Mouse (Mus musculus) hindbrain, postnatal 0 days (tissue): ENCODE measurements around the gene Tomt. TPM values are rescaled to one million over a fixed set of nuclear protein-coding genes. Genes with fewer than 3 reads are reported as not detected.

Experiments
- ATAC-seq: fragments of 200-750 bp; cut with Nextera tagmentation; 2 replicates; pipeline ENCODE4 v1.8.0; 2017; ENCODE audit warnings: mild to moderate bottlenecking, moderate TSS enrichment, moderate library complexity
- DNase-seq: peaks from one replicate; pipeline ENCODE4 v3.0.0-alpha.2; 2015; ENCODE audit warnings: low spot score
- H3K27ac ChIP-seq: fragments of 300-500 bp; sonication (generic); 2 replicates; pipeline ENCODE4 v1.5.1; 2014; ENCODE audit warnings: mild to moderate bottlenecking
- H3K27me3 ChIP-seq: fragments of 300-500 bp; sonication (generic); 2 replicates; pipeline ENCODE4 v1.6.1; 2014; ENCODE audit warnings: low read length, mixed read lengths; ENCODE audit not compliant: insufficient read depth
- H3K36me3 ChIP-seq: fragments of 300-500 bp; sonication (generic); 2 replicates; pipeline ENCODE4 v1.6.1; 2014; ENCODE audit warnings: low read length, mixed read lengths; ENCODE audit not compliant: insufficient read depth
- H3K4me1 ChIP-seq: fragments of 300-500 bp; sonication (generic); 2 replicates; pipeline ENCODE4 v1.6.1; 2014; ENCODE audit warnings: antibody characterized with exemption, low read length, mixed read lengths; ENCODE audit not compliant: insufficient read depth
- H3K4me2 ChIP-seq: fragments of 300-500 bp; sonication (generic); 2 replicates; pipeline ENCODE4 v1.6.1; 2014; ENCODE audit warnings: low read depth, mild to moderate bottlenecking, low read length, moderate library complexity, mixed read lengths
- H3K4me3 ChIP-seq: fragments of 300-500 bp; sonication (generic); 2 replicates; pipeline ENCODE4 v1.5.1; 2014; ENCODE audit warnings: low read length
- H3K9ac ChIP-seq: fragments of 300-500 bp; sonication (generic); replicated peaks from 2 replicates; pipeline ENCODE4 v1.6.1; 2014; ENCODE audit warnings: mild to moderate bottlenecking, low read length, moderate library complexity, mixed read lengths
- H3K9me3 ChIP-seq: fragments of 300-500 bp; sonication (generic); 2 replicates; pipeline ENCODE4 v1.6.1; 2016; ENCODE audit warnings: low read length, mixed read lengths
- CTCF ChIP-seq: IDR thresholded peaks from 2 replicates; pipeline ENCODE4 v1.5.1; 2016; ENCODE audit warnings: antibody characterized with exemption, control low read depth, low read depth
- WGBS: fragments of 180-500 bp; shearing (Covaris S2); extraction: QIAGEN DNeasy Blood & Tissue Kit; methylation state at CpG from one replicate; pipeline ENCODE4 v1.1.7; 2014; 5-methylcytosine and 5-hydroxymethylcytosine counted together
- microRNA-seq, 2 experiments: library from miRNA; unstranded; fragments of <30 nt; microRNA quantifications; one replicate each; pipeline ENCODE4; 2016
- polyA plus RNA-seq: library from polyadenylated mRNA; unstranded; fragments of >200 nt; fragmentation: Nextera tagmentation; extraction: Ambion mirVana; gene quantifications from 2 replicates; pipeline ENCODE4 v1.2.1, GENCODE M21; 2015
- total RNA-seq: library from RNA; depleted of rRNA; stranded (reverse); fragments of >200 nt; gene quantifications from 2 replicates; pipeline ENCODE4 v1.2.3, GENCODE M21; 2014; rRNA removed

Tomt gene
- total and polyA plus RNA-seq, 2 experiments from 2014 or later = 0.49 to 0.52 TPM

DNA sequence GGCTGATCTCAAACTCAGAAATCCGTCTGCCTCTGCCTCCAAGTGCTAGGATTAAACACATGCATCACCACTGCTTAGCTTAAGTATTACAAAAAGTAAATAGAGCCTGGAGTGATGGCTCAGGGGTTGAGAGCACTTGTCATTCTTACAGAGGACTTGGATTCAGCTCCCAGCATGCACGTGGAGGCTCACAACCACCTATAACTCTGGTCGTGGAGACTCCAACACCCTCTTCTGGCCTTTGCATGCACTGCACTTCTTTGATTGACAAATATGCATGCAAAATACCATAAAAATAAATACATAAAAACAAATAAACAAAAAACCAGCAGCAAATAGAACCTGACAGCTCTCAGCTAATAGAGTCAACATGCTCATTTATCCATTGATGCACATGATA, 43.9 kb downstream of the Tomt start:
- Histone ChIP-seq H3K4me1 (no peaks in the 10 kb centered on the region), H3K27me3 (no peaks in the 10 kb centered on the region), H3K9me3 (no peaks in the 10 kb centered on the region), H3K36me3 (no peaks in the 10 kb centered on the region), H3K4me3 (no peak overlapping the region), H3K27ac (no peak overlapping the region), H3K9ac (no peak overlapping the region), H3K4me2 (no peak overlapping the region)
- ATAC-seq (no peak), DNase-seq (no peak)
- 70% methylated on average over 3 of the region's 3 CpGs for WGBS
- TF ChIP-seq CTCF = no peak

DNA sequence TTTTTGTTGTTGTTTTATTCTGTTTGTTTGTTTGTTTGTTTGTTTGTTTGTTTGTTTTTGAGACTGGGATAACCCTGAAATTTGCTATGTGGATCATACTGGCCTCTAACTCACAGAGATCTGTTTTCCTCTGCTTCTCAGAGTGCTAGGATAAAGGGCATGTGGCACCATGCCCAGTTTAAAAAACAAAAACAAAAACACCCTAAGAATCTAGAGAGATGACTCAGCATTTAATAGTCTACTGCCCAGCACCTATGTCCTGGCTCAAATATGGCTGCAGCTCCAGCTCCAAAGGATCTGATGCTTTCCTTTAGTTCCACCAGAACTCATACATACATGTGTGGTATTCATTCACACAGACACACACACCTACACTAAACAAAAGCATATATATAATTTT, 45.2 kb downstream of the Tomt start:
- Histone ChIP-seq H3K9me3 (no peaks in the 10 kb centered on the region), H3K4me1 (no peaks in the 10 kb centered on the region), H3K36me3 (no peaks in the 10 kb centered on the region), H3K27me3 (no peaks in the 10 kb centered on the region), H3K4me3 (no peak overlapping the region), H3K9ac (no peak overlapping the region), H3K27ac (no peak overlapping the region), H3K4me2 (no peak overlapping the region)
- no peak for TF ChIP-seq CTCF
- ATAC-seq (no peak), DNase-seq (no peak)

DNA sequence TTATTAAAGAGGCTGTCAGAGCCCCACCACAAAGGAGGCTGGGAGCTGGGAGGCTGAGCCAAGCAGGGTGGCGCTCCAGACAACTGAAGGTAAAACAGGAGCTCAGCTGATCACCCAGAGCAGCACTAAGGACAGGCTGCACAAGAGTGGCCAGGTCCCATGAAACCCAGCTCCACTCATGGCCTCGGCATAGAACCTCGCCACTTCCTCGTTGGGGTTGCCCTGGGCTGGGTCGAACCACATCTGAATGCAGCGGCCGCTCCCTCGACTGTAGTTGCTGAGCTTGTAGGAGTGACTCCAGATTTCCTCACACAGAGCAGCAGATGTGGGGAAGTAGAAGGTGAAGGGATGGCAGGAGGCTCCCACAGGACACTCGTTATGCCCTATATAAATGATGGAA, 47.8 kb downstream of the Tomt start:
- H3K27me3 ChIP-seq = no peaks in the 10 kb centered on the region
- H3K36me3 ChIP-seq = no peaks in the 10 kb centered on the region
- H3K4me2 ChIP-seq = no peak overlapping the region
- no peaks in the 10 kb centered on the region for H3K9me3 ChIP-seq
- TF ChIP-seq CTCF = no peak
- DNase-seq (no peak), ATAC-seq (no peak)
- no peak overlapping the region for H3K27ac ChIP-seq
- no peaks in the 10 kb centered on the region for H3K4me1 ChIP-seq
- H3K4me3 ChIP-seq = no peak overlapping the region
- no peak overlapping the region for H3K9ac ChIP-seq
- WGBS = 83% methylated on average over 9 of the region's 9 CpGs

DNA sequence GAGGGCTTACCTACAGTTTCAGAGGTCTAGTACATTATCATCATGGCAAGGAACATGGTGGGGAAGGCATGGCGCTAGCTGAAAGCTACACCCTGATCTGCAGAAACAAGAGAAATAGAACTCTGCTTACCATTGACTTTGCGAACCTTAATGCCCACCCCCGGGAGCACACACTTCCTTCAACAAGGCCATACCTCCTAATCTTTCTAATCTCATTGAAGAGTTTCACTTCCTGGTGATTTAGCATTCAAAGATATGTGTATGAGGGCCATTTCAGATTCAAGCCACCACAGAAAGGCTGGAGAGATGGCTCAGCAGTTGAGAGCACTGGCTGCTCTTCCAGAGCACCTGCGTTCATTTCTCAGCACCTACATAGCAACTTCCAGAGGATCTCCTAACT, 49.1 kb downstream of the Tomt start, which contains the start of gene Folr2:
Gene Folr2, minus strand, starts transcription at position 101 of the 400 bp plus-strand sequence.
- 92% methylated on average over 4 of the region's 4 CpGs for WGBS
- no peak for ATAC-seq
- Histone ChIP-seq H3K9ac (no peak within 1 kb of the TSS), H3K4me3 (no peak within 1 kb of the TSS), H3K4me2 (no peak within 1 kb of the TSS), H3K36me3 (no peaks in the 10 kb centered on the region), H3K27me3 (no peaks in the 10 kb centered on the region), H3K4me1 (no peaks in the 10 kb centered on the region), H3K27ac (no peak within 1 kb of the TSS), H3K9me3 (no peaks in the 10 kb centered on the region)
- no peak for TF ChIP-seq CTCF
- DNase-seq = no peak

DNA sequence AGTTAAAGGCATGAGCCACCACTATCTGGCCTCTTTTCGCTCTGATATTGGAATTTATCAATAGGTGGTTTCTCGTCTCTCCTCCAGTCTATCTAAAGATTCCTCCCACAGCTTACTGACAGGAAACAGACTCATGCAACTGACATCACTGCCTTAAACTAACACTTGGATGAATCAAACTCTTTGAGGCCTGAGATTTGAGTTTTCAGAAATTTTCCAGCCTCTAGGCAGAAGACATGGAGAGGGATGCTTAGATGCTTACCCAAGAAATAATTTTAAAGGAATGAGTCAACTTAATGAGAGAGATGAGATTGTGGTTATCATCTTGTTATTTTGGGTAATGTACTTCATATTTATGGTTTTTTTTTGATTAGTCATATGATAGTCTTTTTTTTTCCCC, 52.3 kb downstream of the Tomt start:
- H3K27me3 ChIP-seq = no peaks in the 10 kb centered on the region
- no peak overlapping the region for H3K4me3 ChIP-seq
- H3K9me3 ChIP-seq = no peaks in the 10 kb centered on the region
- no peak overlapping the region for H3K4me2 ChIP-seq
- DNase-seq (no peak), ATAC-seq (no peak)
- 87% methylated on average over 2 of the region's 2 CpGs for WGBS
- no peaks in the 10 kb centered on the region for H3K36me3 ChIP-seq
- H3K4me1 ChIP-seq = no peaks in the 10 kb centered on the region
- H3K27ac ChIP-seq = no peak overlapping the region
- no peak for TF ChIP-seq CTCF
- no peak overlapping the region for H3K9ac ChIP-seq

DNA sequence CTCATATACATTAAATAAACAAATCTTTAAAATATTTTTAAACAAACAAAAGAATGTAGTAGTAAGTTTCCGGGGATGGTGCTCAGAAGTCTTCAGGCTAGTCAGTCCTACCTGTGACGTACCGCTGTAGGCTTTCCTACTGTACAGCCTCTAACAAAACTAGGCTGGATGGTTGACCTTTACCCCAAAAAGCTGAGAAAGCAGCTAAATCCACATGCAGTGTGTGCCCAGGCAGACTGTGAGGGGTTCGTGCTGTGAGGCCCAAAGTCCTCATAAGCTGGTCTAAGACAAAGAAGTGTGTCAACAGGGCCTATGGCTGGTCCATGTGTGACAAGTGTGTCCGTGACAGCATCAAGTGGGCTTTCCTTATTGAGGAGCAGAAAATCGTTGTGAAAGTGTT, 53.3 kb downstream of the Tomt start:
- Histone ChIP-seq H3K9me3 (no peaks in the 10 kb centered on the region), H3K4me2 (no peak overlapping the region), H3K4me1 (no peaks in the 10 kb centered on the region), H3K36me3 (no peaks in the 10 kb centered on the region), H3K9ac (no peak overlapping the region), H3K27me3 (no peaks in the 10 kb centered on the region), H3K27ac (no peak overlapping the region), H3K4me3 (no peak overlapping the region)
- no peak for DNase-seq
- no peak for ATAC-seq
- TF ChIP-seq CTCF = no peak
- WGBS = 89% methylated on average over 6 of the region's 6 CpGs

DNA sequence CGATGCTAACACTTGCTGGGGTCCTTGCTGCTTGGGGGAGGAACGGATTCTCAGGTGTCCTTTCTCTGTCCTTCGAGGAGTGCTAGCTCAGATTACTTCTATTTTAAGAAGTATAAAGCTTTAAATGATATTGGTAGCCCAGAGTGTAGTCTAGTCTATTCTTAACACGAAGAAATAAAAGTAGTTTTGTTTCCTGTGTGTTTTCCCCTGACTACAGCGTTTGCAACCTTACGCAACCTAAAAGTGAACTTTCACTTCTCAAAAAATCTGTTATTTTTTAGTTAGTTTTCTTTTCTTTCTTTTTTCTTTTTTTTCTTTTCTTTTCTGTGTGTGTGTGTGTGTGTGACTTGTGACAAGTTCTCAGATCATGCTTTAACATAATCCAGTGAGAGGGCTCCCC, 54.5 kb downstream of the Tomt start:
- H3K4me3 ChIP-seq = no peak overlapping the region
- WGBS = 90% methylated on average over 6 of the region's 6 CpGs
- no peaks in the 10 kb centered on the region for H3K4me1 ChIP-seq
- H3K27me3 ChIP-seq = no peaks in the 10 kb centered on the region
- no peaks in the 10 kb centered on the region for H3K36me3 ChIP-seq
- no peaks in the 10 kb centered on the region for H3K9me3 ChIP-seq
- no peak for ATAC-seq
- no peak overlapping the region for H3K4me2 ChIP-seq
- no peak overlapping the region for H3K9ac ChIP-seq
- no peak overlapping the region for H3K27ac ChIP-seq
- TF ChIP-seq CTCF = no peak
- DNase-seq = no peak

Small RNA genes within 50 kb of the gene (microRNA-seq; reads per million reads assigned to microRNA genes)
- gene Gm22655 = 0 reads per million in 2 experiments

Other genes starting within 250 kb of the Tomt start
- 42.8 and 67.4 TPM in 2 replicates for gene Clpb, start 242.7 kb downstream of the Tomt start, total RNA-seq
- 36.5 and 36.6 TPM in 2 replicates for gene Clpb, start 242.7 kb downstream of the Tomt start, polyA plus RNA-seq
- 3.7 and 4.5 TPM in 2 replicates for gene Phox2a, start 88.0 kb downstream of the Tomt start, total RNA-seq
- 2.0 and 2.1 TPM in 2 replicates for gene Phox2a, start 88.0 kb downstream of the Tomt start, polyA plus RNA-seq
- gene Inppl1, start 68.1 kb downstream of the Tomt start, total RNA-seq = 28.2 and 30.0 TPM in 2 replicates
- gene Inppl1, start 68.1 kb downstream of the Tomt start, polyA plus RNA-seq = 10.3 and 14.3 TPM in 2 replicates
- 1.8 and 7.1 TPM in 2 replicates for gene Folr2, start 49.2 kb downstream of the Tomt start, total RNA-seq
- 2.2 and 2.3 TPM in 2 replicates for gene Folr2, start 49.2 kb downstream of the Tomt start, polyA plus RNA-seq
- gene Anapc15, start 42.6 kb downstream of the Tomt start, total RNA-seq = 49.3 and 59.8 TPM in 2 replicates
- gene Anapc15, start 42.6 kb downstream of the Tomt start, polyA plus RNA-seq = 65.1 and 67.3 TPM in 2 replicates
- gene Folr1, start 35.6 kb downstream of the Tomt start, total RNA-seq = 19.3 and 28.8 TPM in 2 replicates
- gene Folr1, start 35.6 kb downstream of the Tomt start, polyA plus RNA-seq = 78.5 and 93.8 TPM in 2 replicates
- 130 and 156 TPM in 2 replicates for gene Lamtor1, start 455 bp downstream of the Tomt start, total RNA-seq
- gene Lamtor1, start 455 bp downstream of the Tomt start, polyA plus RNA-seq = 167 and 181 TPM in 2 replicates
- gene Lrrc51, start 27.5 kb upstream of the Tomt start, total RNA-seq = 5.2 and 6.5 TPM in 2 replicates
- gene Lrrc51, start 27.5 kb upstream of the Tomt start, polyA plus RNA-seq = 9.7 and 12.1 TPM in 2 replicates
- 82.9 and 89.3 TPM in 2 replicates for gene Numa1, start 27.8 kb upstream of the Tomt start, total RNA-seq
- 24.4 and 26.5 TPM in 2 replicates for gene Numa1, start 27.8 kb upstream of the Tomt start, polyA plus RNA-seq
- 7.1 and 14.7 TPM in 2 replicates for gene Il18bp, start 112.3 kb upstream of the Tomt start, total RNA-seq
- 3.0 and 3.3 TPM in 2 replicates for gene Il18bp, start 112.3 kb upstream of the Tomt start, polyA plus RNA-seq
- 28.8 and 31.7 TPM in 2 replicates for gene Rnf121, start 159.1 kb upstream of the Tomt start, total RNA-seq
- 22.6 and 23.8 TPM in 2 replicates for gene Rnf121, start 159.1 kb upstream of the Tomt start, polyA plus RNA-seq
- 16.2 and 22.6 TPM in 2 replicates for gene Xndc1, start 159.2 kb upstream of the Tomt start, total RNA-seq
- 15.8 and 19.0 TPM in 2 replicates for gene Xndc1, start 159.2 kb upstream of the Tomt start, polyA plus RNA-seq
- 0.47 and 3.5 TPM in 2 replicates for gene Xntrpc, start 159.4 kb upstream of the Tomt start, total RNA-seq
- gene Xntrpc, start 159.4 kb upstream of the Tomt start, polyA plus RNA-seq = 0.40 and 0.42 TPM in 2 replicates
- gene Trpc2, start 176.8 kb upstream of the Tomt start, total RNA-seq = 2.5 TPM in 1 of 2 replicates, not detected in the other
- 0.09 TPM in 1 of 2 replicates, not detected in the other for gene Trpc2, start 176.8 kb upstream of the Tomt start, polyA plus RNA-seq
- gene Art1, start 195.4 kb upstream of the Tomt start, total RNA-seq = 0.10 and 2.3 TPM in 2 replicates
- 0.39 and 0.44 TPM in 2 replicates for gene Art1, start 195.4 kb upstream of the Tomt start, polyA plus RNA-seq
- 0.32 TPM in 1 of 2 replicates, not detected in the other for gene Art5, start 203.1 kb upstream of the Tomt start, total RNA-seq
- gene Art5, start 203.1 kb upstream of the Tomt start, polyA plus RNA-seq = 0.19 and 0.21 TPM in 2 replicates
- gene Chrna10, start 210.5 kb upstream of the Tomt start, total RNA-seq = not detected in 2 replicates
- gene Chrna10, start 210.5 kb upstream of the Tomt start, polyA plus RNA-seq = 0.08 TPM in 1 of 2 replicates, not detected in the other